Mouse (Mus musculus): ENCODE measurements around the gene Ccdc189.

Gene Ccdc189

GRCm38 (mm10) chr7:127592575-127592974 lies 4.2 kb upstream of the Ccdc189 start:
- DNase-seq (ENCODE audit: low read depth, low spot score): no peak

- no peak for DNase-seq (ENCODE audit: low read depth, low spot score)
These were observed 2.7 kb upstream of the Ccdc189 start for GRCm38 (mm10) chr7:127591108-127591507.

DNA sequence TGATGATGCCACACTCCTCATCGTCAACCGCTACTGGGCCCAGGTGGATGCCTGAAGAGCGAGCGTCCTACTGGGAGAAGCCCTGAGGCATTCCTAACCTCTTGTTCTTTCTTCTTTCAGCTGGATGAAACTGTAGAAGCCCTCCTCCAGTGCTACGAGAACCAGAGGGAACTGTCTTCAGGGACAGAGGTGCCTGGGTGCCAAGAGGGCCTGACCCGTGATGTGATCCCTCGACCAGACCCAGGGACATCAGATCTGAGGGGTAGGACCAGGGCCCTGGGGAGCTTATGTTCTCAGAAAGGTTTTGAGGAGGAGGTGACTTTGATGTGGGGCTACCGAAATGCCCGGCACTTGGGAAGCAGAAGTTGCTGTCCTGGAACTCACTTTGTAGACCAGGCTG lies 1.2 kb upstream of the Ccdc189 start:
- no peak for DNase-seq (ENCODE audit: low read depth, low spot score)

- no peak for DNase-seq (ENCODE audit: low read depth, low spot score)
These were observed 506 bp upstream of the Ccdc189 start for GRCm38 (mm10) chr7:127588901-127589300.

- no peak for DNase-seq (ENCODE audit: low read depth, low spot score)
These were observed 1.2 kb downstream of the Ccdc189 start for GRCm38 (mm10) chr7:127587196-127587595.

- DNase-seq (ENCODE audit: low read depth, low spot score): peak; percentile 52
These were observed 2.2 kb downstream of the Ccdc189 start for GRCm38 (mm10) chr7:127586149-127586548.

DNA sequence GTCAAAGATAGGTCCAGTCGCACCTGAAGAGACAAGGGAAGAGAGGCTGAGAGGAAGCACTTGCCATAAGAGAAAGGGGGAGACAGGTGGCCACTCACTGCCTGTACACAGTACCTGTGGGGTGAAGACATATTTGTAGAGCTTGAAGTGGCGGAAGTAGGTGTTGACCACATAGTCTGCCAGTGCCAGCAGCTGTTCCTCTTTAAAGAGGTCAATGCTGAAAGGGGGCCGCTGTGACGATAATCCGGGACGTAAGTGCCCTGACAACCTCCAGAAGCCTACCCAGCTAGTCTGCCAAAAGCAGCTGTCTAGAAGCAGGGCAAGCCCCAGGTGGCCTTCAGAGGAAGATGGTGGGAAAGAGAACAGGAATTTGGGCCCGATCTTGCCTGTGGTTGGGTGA lies 3.4 kb downstream of the Ccdc189 start:
- no peak for DNase-seq (ENCODE audit: low read depth, low spot score)

- DNase-seq (ENCODE audit: low read depth, low spot score): no peak
These were observed 5.1 kb downstream of the Ccdc189 start for GRCm38 (mm10) chr7:127583260-127583659.

GRCm38 (mm10) chr7:127574115-127574514 lies 14.3 kb downstream of the Ccdc189 start:
- no peak for DNase-seq (ENCODE audit: low read depth, low spot score)

GRCm38 (mm10) chr7:127573503-127574008 lies 14.8 kb downstream of the Ccdc189 start:
- no peak for DNase-seq (ENCODE audit: low read depth, low spot score)

GRCm38 (mm10) chr7:127572895-127573471 lies 15.4 kb downstream of the Ccdc189 start, which contains the start of gene Phkg2:
Gene Phkg2, plus strand, starts transcription at chr7:127573340.
- peak; percentile 94 for DNase-seq (ENCODE audit: low read depth, low spot score)

- DNase-seq (ENCODE audit: low read depth, low spot score): no peak
These were observed 23.8 kb downstream of the Ccdc189 start for GRCm38 (mm10) chr7:127564381-127565150.

DNA sequence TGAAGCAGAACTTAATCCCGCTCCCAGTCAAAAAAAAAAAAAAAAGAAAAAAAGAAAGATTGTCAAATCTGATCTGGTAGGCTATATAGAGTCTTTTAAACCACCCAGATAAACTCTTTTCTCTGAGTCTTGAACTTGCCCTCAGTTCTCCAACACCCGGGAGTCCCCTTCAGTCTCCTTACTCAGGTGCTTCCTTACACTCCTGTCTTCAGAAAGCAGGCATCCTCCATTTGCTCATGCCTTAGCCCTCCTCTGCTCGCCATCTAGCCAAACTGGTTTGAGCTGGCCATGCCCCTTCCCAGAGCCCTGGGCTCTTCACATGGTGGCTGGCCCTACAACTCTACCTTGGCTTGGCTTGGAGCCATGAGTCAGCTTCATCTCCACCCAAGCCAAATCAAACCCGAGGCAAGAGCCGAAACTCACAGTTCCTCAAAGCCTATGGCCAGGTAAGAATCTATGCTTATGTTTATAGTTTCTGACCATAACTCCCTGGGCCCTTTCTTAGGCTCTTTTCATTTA lies 27.0 kb downstream of the Ccdc189 start, which contains the start of gene Tmem265:
Gene Tmem265 (plus strand): TSS at position 51 of the 519 bp plus-strand sequence.
- no peak for DNase-seq (ENCODE audit: low read depth, low spot score)

DNA sequence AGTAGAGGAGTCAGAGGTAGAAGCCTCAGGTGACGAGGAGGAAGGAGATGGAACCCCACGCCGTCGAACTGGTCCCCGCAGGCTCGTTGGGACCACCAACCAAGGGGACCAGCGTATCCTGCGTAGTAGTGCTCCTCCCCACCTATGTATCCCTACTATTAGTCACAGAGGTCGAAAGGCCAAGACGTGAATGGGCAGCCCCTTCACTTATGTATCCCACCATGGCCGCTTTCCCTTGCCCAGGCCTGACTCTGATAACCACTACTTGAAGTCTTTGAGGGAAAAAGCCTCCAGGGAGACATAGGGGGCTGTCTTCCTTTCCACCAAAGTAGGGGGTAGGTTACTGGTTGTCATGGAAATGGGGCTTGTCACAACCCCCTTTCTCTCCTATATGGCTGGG lies 27.8 kb downstream of the Ccdc189 start:
- DNase-seq (ENCODE audit: low read depth, low spot score): no peak

GRCm38 (mm10) chr7:127551558-127551957 lies 36.8 kb downstream of the Ccdc189 start:
- DNase-seq (ENCODE audit: low read depth, low spot score): no peak

- no peak for DNase-seq (ENCODE audit: low read depth, low spot score)
These were observed 39.1 kb downstream of the Ccdc189 start for GRCm38 (mm10) chr7:127549116-127549835.

DNA sequence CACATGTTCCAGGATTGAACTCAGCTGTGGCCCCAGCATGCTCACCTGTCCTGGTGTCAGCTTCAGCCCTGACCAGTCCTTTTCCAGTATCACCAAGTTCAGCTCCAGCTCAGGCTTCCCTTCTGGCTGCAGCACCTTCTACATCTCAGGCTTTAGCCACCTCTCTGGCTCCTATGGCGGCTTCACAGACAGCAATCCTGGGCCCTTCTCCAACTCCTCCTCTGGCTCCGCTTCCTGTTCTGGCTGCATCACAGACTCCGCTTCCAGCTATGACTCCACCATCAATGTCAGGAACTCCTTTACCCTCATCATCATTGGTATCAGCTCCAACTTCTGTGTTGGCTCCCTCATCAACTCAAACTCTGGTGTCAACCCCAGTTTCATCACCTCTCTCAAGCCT lies 46.7 kb downstream of the Ccdc189 start:
- no peak for DNase-seq (ENCODE audit: low read depth, low spot score)
